Mouse (Mus musculus): ENCODE results near the gene Exoc6b. TPM values are rescaled to one million over a fixed set of nuclear protein-coding genes. Genes with fewer than 3 reads are reported as not detected.

The Exoc6b gene
- total RNA-seq, 2 experiments from 2014 or later: 133 to 143 TPM

- DNase-seq: no peak
Observed at GRCm38 (mm10) chr6:84976563-84976971, 92.7 kb downstream of the Exoc6b start.

DNA sequence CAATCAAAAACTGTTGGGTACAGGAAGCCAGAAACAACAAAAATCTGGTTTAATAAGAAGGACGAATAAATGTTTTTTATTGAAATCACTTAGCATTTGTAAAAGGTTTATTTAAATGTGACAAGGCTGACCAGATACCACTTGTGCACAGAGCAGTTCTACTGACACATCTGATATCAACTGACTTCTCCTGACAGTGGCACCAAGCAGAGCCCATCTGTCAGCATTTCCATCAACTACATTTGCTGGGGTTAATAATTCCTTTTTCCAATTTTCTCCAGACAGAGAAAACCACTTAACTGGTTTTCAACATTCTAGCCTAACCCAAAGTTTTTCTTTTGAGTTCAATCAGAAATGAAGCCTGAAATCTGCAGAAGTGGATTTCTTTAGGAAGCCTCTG lies 100.8 kb downstream of the Exoc6b start:
- no peak for DNase-seq

DNA sequence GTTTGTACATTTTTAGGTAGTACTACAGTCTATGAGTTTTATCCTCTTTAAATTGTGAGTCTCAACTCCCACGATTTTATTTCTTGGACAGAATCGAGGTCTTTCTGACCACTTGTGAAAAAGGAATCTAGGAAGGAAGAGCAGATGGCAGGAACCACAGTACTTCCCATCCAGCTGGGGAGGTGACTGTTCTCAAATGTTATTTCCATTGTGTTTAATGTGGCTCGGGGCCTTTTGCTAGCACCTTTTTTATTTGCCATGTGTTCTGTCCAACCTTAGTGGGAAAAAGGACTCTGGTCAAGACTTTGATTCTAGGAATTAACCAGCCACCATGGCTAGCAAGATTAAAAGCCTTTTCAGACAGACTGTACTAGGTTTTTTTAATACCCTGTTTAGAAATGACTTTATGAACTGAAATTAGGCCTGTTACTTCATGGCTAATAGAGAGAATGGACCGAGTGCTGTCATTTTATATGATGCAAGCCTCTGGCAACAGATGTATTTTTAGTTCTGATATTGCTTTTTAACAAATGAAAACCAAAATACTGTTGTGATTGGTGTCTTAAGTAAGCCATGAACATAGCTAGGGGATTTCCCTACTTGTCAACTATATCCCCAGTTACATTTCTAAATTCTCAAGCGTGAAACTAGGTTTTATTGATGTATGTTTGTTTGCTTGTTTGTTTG lies 104.4 kb downstream of the Exoc6b start:
- no peak for DNase-seq

DNA sequence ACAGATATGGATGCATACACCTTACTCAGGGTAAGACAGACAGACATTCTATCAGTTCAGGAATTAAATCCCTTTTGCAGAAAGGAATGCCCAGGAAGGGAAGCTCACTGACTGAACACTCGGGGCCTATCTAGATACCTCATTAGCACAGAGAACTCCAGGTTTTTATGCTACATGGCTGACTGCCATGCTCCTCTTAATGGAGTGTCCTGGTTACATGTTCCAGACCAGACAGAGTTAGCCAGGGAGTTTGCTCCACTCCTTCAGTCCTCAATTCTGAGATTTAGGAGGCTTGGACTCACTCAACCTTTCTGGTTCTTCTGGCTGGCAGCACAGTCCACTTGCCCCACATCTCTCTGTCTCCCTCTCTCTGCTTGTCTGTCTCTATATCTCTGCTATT lies 106.3 kb downstream of the Exoc6b start:
- no peak for DNase-seq

DNA sequence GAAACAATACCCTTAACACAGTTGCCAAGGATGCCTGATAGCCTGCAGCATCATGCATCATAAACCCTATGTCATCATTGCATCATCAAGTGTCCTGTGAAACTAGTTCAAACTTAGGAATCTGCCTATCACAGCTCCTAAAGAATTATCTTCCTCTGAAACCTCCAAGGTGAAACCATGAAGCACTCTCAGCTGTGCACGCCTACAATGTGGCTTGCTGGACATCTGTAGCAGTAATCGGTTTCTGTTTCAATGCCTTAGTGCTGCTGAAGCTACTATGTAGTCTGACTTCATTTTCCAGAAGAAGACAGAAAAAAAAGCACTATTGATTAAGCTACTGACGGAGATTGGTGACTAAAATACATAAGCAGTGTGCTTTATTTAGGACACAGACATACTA lies 107.5 kb downstream of the Exoc6b start:
- DNase-seq: no peak

- no peak for DNase-seq
Observed at GRCm38 (mm10) chr6:84959520-84959919, 109.8 kb downstream of the Exoc6b start.

DNA sequence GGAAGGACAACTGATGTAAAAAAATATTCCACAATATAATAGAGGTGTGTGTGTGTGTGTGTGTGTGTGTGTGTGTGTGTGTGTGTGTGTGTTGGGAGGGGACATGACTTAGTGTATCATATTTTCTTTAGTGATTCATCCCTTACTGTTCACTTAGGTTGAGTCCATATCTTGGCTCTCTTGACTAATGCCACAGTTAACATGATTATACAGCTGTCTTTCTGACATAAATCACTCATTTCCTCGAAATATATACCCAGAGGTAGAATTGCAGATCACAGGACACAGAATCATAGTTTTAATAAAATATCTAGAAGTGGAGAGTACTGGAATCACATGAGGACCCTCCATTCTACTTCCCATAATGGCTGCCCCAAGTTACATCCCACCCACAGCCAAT lies 117.7 kb downstream of the Exoc6b start:
- no peak for DNase-seq

DNA sequence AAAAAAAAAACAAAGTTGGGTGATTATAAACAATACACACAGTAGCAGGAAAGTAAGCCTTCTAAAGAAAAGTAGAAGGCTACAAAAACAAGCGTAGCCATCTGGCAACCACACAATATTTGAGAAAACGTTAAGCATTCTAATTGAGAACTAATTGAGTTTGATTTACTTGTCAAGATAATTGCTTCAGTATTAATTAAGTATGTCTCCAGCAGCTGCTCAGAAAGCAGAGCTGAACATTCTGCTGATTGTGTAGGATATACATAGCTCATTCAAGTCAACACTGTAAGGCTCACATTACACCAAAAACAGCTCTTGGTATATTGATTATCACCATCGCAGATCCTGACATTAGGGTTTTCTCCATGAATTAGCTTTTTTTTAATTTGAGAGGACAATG lies 122.7 kb downstream of the Exoc6b start:
- no peak for DNase-seq

DNA sequence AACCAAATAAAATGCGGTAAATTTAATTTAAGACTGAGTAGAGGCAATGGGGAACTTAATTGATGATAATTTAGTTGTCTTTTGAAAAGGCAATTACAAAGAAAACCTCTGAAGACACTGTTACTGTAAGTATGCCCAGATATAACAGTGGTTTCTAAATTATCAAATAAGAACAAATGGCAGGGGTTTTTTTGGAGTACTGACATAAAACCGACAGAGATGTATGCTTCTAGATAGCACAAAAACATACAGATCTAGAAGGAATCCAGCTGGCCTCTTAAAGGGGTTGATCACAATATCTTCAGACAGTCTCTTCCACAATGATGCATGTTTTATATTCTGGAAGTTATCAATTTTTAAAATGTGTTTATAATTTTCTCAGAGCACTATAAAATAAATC lies 123.2 kb downstream of the Exoc6b start:
- DNase-seq: no peak

DNA sequence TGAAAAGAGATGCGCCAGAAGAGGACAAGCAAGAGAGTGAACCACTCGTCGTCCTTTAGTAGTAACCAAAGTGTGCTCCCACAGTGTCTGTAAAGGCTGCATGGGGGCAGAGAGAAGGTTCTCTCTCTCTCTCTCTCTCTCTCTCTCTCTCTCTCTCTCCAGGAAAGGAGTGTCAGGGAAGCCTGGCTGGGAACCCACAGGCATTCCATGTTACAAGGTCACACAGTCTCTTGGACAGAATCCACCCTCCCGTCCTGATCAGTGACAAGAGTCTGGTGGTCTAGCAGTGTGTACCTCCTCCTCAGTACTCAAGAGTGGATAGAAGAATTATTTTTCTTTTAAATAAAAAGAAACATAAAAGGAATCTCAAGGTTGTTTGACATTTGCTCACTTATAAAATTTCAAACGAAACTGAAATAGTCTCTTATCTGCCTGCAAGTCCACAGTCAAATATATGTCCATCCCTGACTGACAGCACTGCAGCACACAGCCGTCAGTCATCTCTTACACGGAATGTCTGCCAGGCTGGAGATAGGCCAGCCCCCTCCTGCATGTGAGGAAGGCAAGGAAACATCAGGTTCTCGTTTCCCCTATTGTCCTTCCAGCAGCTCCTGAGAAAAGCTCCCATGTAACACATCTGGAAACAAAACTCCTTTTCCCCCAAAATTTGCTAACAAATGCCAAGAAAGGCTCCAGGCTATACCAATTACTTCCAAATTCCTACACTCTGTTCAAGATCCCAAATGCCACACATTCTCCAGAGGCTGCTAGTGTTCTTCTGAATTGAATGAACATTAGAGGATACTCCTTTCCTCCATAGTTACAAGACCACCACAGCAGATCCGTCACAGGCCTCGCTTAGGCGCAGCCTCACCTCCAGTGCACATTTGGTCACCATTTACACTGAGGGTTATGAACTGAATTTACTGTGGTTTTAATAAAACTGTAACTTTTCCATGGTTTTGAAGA lies 136.1 kb downstream of the Exoc6b start:
- no peak for DNase-seq

- no peak for DNase-seq
Observed at GRCm38 (mm10) chr6:84931051-84931450, 138.3 kb downstream of the Exoc6b start.

DNA sequence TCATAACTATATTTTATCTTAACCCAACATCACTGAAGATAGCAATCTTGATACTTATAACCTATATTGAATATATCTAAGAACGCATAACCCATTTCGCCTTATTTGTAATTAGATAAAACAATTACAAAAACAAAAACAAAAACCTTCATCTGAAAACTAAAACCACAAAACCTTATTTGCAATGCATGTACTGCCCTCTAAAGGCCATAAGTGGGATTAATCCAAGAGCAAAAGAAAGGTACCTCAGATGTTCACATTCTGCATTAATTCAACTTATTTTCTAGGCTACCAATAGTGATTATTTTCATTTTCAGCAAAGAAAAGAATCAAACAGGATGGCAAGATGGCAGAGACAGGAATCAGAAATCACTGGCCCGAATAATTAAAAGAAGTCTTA lies 143.2 kb downstream of the Exoc6b start:
- DNase-seq: no peak

GRCm38 (mm10) chr6:84923760-84924221 lies 145.5 kb downstream of the Exoc6b start:
- peak in 1 of 2 experiments; percentile 11 for DNase-seq

DNA sequence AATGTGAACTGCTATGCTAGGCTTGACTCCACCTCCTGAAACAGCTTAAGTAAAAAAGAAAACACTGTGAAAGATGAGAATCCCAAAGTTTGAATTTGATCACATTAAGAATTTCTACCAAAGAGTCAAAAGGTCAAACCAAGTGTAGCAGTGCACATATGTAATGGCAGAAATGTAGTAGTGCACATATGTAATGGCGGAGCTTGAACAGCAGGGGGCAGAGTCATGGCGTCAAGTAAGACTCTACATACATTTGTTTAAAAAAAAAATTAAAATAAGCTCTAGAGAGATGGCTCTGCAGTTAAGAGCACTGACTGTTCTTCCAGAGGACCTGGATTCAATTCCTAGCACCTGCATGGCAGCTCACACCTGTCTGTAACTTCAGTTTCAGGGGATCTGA lies 153.0 kb downstream of the Exoc6b start:
- no peak for DNase-seq

- no peak for DNase-seq
Observed at GRCm38 (mm10) chr6:84912434-84912833, 156.9 kb downstream of the Exoc6b start.

GRCm38 (mm10) chr6:84899002-84899774 lies 170.1 kb downstream of the Exoc6b start:
- DNase-seq: no peak

GRCm38 (mm10) chr6:84893773-84894095 lies 175.6 kb downstream of the Exoc6b start:
- no peak for DNase-seq

- DNase-seq: no peak
Observed at GRCm38 (mm10) chr6:84892926-84893772, 176.2 kb downstream of the Exoc6b start.

GRCm38 (mm10) chr6:84886551-84886950 lies 182.8 kb downstream of the Exoc6b start:
- DNase-seq: no peak

DNA sequence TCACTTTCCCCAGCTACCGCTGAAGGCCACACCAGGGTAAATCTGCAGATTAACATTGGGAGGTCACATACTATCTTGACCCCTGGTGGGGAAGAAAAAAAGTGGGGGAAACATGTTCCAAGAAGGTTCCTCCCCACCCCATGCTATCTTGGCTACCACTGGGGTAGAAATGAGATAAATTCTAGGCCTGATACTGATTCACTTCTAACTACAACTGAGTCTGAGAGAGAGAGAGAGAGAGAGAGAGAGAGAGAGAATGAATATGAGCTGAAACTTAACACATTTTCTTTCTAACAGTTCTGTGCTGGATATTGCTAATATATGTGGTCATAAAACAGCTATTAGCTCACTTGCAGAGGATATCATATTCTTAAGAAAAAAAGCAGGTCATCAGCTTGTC lies 184.2 kb downstream of the Exoc6b start:
- no peak for DNase-seq

DNA sequence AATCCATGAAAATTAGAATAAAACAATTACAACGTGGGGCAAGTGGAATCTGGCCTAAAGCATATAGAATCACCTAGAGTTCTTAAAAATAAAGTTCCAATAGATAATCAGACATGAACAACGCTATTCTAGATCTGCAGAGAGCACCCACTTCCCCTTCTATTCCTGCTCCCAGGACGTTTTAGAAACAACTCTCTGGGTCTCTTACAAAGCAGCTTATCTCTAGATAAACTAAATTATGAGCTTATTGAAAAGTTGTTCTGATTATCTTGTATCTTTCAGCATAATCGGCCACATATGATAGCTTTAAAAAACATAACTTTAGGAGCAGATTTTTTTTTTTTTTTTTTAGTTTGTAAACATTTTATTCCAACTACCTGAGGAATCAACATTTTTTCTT lies 185.6 kb downstream of the Exoc6b start:
- no peak for DNase-seq
